Mouse (Mus musculus): ENCODE data around the gene Gm14443.
"Not testable (repeated sequence)": the region's sequence is repeated elsewhere in the genome, so short reads cannot be mapped to it uniquely, and the experiment has no call there.

Gm14443 gene

GRCm38 (mm10) chr2:175175401-175176180 is at the start of gene Gm14443:
Gm14443 (minus strand) TSS chr2:175175871.
- DNase-seq (ENCODE audit: low spot score in 2 of 2): not testable (repeated sequence)

GRCm38 (mm10) chr2:175206732-175207131 is 31.1 kb upstream of the Gm14443 start, which contains the start of gene Gm14391:
Gm14391 (minus strand) TSS chr2:175206917.
- not testable (repeated sequence) for DNase-seq (ENCODE audit: low spot score in 2 of 2)

- DNase-seq (ENCODE audit: low spot score in 2 of 2): not testable (repeated sequence)
Measured at GRCm38 (mm10) chr2:175179008-175179407, 3.3 kb upstream of the Gm14443 start.

- no peak for DNase-seq (ENCODE audit: low spot score in 2 of 2)
Measured at GRCm38 (mm10) chr2:175176312-175176711, 641 bp upstream of the Gm14443 start.

GRCm38 (mm10) chr2:175174058-175174457 is 1.6 kb downstream of the Gm14443 start:
- DNase-seq (ENCODE audit: low spot score in 2 of 2): not testable (repeated sequence)

- not testable (repeated sequence) for DNase-seq (ENCODE audit: low spot score in 2 of 2)
Measured at GRCm38 (mm10) chr2:175172906-175173595, 2.6 kb downstream of the Gm14443 start.

- DNase-seq (ENCODE audit: low spot score in 2 of 2): no peak
Measured at GRCm38 (mm10) chr2:175172123-175172522, 3.5 kb downstream of the Gm14443 start.

GRCm38 (mm10) chr2:175166870-175167269 is 8.8 kb downstream of the Gm14443 start:
- not testable (repeated sequence) for DNase-seq (ENCODE audit: low spot score in 2 of 2)

- not testable (repeated sequence) for DNase-seq (ENCODE audit: low spot score in 2 of 2)
Measured at GRCm38 (mm10) chr2:175165110-175165509, 10.6 kb downstream of the Gm14443 start.

GRCm38 (mm10) chr2:175161438-175161837 is 14.2 kb downstream of the Gm14443 start:
- DNase-seq (ENCODE audit: low spot score in 2 of 2): not testable (repeated sequence)

- DNase-seq (ENCODE audit: low spot score in 2 of 2): no peak
Measured at GRCm38 (mm10) chr2:175158642-175159041, 17.0 kb downstream of the Gm14443 start.

GRCm38 (mm10) chr2:175156696-175157095 is 19.0 kb downstream of the Gm14443 start:
- no peak for DNase-seq (ENCODE audit: low spot score in 2 of 2)

- DNase-seq (ENCODE audit: low spot score in 2 of 2): not testable (repeated sequence)
Measured at GRCm38 (mm10) chr2:175141993-175142295, 33.7 kb downstream of the Gm14443 start, which contains the start of gene Gm14399. Gm14399 (minus strand) TSS chr2:175142012.

GRCm38 (mm10) chr2:175141118-175141992 is 34.3 kb downstream of the Gm14443 start:
- DNase-seq (ENCODE audit: low spot score in 2 of 2): peak; percentile 31 to 33

GRCm38 (mm10) chr2:175140624-175141023 is 35.0 kb downstream of the Gm14443 start:
- not testable (repeated sequence) for DNase-seq (ENCODE audit: low spot score in 2 of 2)
